ENCODE assay signal across 14 mouse cellular contexts in the genomic region with DNA sequence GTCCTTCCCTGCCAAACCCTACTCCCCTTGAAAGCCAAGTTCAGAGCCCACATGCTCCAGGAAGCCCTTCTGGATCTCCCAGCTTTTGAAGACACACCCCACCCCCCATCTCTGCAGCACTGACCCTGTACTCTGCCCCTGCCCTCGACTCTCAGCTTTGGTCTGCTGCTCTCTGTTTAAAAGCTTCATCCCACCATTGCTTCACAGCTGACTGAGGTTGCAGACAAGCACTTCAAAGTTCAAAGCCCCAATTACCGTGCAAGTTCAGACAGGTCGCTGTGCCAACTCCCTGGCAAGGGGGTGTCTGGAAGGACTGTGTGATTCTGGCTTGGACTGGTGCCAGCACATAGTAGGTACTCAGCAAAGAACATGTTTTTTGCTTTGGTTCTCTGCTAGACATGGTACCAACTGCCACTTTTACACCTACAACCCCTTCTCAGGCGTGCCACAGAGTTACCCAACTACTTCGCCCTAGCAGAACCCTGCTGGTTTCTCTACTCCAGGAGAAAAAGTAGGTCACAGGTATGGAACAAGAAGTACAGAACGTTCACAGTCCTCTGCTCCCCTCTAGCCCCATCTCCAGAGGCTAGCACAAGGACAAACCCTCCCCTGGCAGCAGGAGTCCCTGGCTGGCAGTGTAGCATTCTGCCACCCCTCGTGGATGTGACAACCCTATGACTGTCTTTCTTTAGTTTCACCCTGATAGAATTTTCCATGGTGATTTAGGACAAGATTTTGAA.
DNase-seq lines count a peak whose midpoint lies in the region; TF ChIP-seq lines count a peak whose summit lies in the region.
"Had no signal": no experiment of that assay in that cellular context is flagged by ENCODE, and none has a peak within 500 bp of the region (broad histone marks: within the 10 kb centered on the region; RNA-seq: fewer than 3 reads in every experiment).

No protein-coding gene starts in this region.

- no peak for TF ChIP-seq RAD21 in MEL (IDR thresholded peaks at IDR 0.05; ENCODE audit: low read depth, low read length)

- H3K36me3 ChIP-seq in MEL (ENCODE audit: control insufficient read depth in 1 of 2, insufficient read depth in 2 of 2, low read length in 2 of 2): no peaks in the 10 kb centered on the region
- H3K36me3 ChIP-seq: lung, embryonic 15.5 days had no signal

- DNase-seq in adrenal gland, postnatal 14 days: peak; percentile 68
- no peak for DNase-seq in adrenal gland, postnatal 36 days
- no peak for DNase-seq in left cerebral cortex, adult 2 months (ENCODE audit: extremely low spot score in 1 of 2, low spot score in 2 of 2)
- no peak for DNase-seq in left cerebral cortex, adult 11 months (ENCODE audit: low spot score)
- DNase-seq in MEL (ENCODE audit: low read depth, low spot score): no peak
- peak; percentile 63 for DNase-seq in kidney, postnatal 14 days
- no peak for DNase-seq in spleen, adult 18-20 months
- no peak for DNase-seq in spleen, postnatal 10 days (ENCODE audit: low spot score in 2 of 2)
- DNase-seq: cerebellum, adult 2 months; embryo, embryonic 11 days; gastrocnemius, adult 2 months had no signal

- intact Hi-C loops in left cerebral cortex, adult 2 months (cut with DNase I): loop anchor here (1.0 kb wide), 1 partner anchor 31 kb away; no protein-coding TSS in a partner anchor

- 0 out of 4 replicates have a peak, but pooled peaks cover 0 to 2% of the 10 kb centered on the region in 2 experiments for H3K4me1 ChIP-seq in MEL (ENCODE audit: control insufficient read depth in 1 of 2, insufficient read depth in 2 of 2, low read length in 2 of 2)

- no peak for TF ChIP-seq POLR2A in MEL (IDR thresholded peaks at IDR 0.05; ENCODE audit: control insufficient read depth in 1 of 2, insufficient read depth in 1 of 2, low read depth in 1 of 2, low read length in 2 of 2, poor library complexity in 1 of 2)

- no peak overlapping the region for H3K9ac ChIP-seq in MEL (ENCODE audit: control insufficient read depth, low read depth, low read length, poor library complexity, severe bottlenecking)
- H3K9ac ChIP-seq: hindbrain, embryonic 14.5 days; lung, embryonic 15.5 days had no signal

- no peak for TF ChIP-seq CTCF in left cerebral cortex, adult 2 months (IDR thresholded peaks at IDR 0.05)
- no peak for TF ChIP-seq CTCF in MEL (IDR thresholded peaks at IDR 0.05 in 2 of 3, conservative IDR thresholded peaks at IDR 0.05 in 1 of 3; ENCODE audit: control insufficient read depth in 1 of 3, insufficient read depth in 1 of 3, low read depth in 2 of 3, low read length in 3 of 3, poor library complexity in 1 of 3, severe bottlenecking in 1 of 3)

- no peaks in the 10 kb centered on the region for H3K9me3 ChIP-seq in MEL (replicated peaks; ENCODE audit: insufficient read depth, low read length)
- H3K9me3 ChIP-seq: lung, embryonic 15.5 days had no signal

- peak overlapping the region; percentile 68 for H3K27ac ChIP-seq in left cerebral cortex, adult 2 months
- no peak overlapping the region for H3K27ac ChIP-seq in MEL (ENCODE audit: control insufficient read depth, low read depth, low read length)
- H3K27ac ChIP-seq: gastrocnemius, adult 2 months; hindbrain, embryonic 14.5 days; lung, embryonic 15.5 days had no signal

- H3K4me3 ChIP-seq in left cerebral cortex, adult 2 months: no peak overlapping the region
- H3K4me3 ChIP-seq in MEL (ENCODE audit: control insufficient read depth in 1 of 2, insufficient read depth in 1 of 2, low read depth in 2 of 2, low read length in 2 of 2): no peak overlapping the region
- H3K4me3 ChIP-seq: erythroblast, embryonic 14.5 days; gastrocnemius, adult 2 months; lung, embryonic 15.5 days had no signal

- TF ChIP-seq EP300 in MEL (IDR thresholded peaks at IDR 0.05; ENCODE audit: low read depth in 1 of 2, low read length in 2 of 2): no peak

- no peaks in the 10 kb centered on the region for H3K27me3 ChIP-seq in MEL (ENCODE audit: control insufficient read depth in 1 of 2, insufficient read depth in 2 of 2, low read length in 2 of 2)
- H3K27me3 ChIP-seq: lung, embryonic 15.5 days had no signal

- H3K79me2 ChIP-seq in MEL (ENCODE audit: control insufficient read depth, insufficient read depth, low read length, poor library complexity): no peaks in the 10 kb centered on the region

TF ChIP-seq in MEL, 35 proteins besides CTCF, POLR2A, EP300 and RAD21:
- TF ChIP-seq E2F4 (IDR thresholded peaks at IDR 0.05; ENCODE audit: borderline replicate concordance, low read depth, low read length) (no peak), CHD2 (IDR thresholded peaks at IDR 0.05; ENCODE audit: low read length) (no peak), HCFC1 (IDR thresholded peaks at IDR 0.05; ENCODE audit: low read depth, low read length) (no peak), ZKSCAN1 (IDR thresholded peaks at IDR 0.05; ENCODE audit: low read depth, low read length) (peak; percentile 76; the same call in 1 of the 2 replicates)

Comparison
In these comparisons a context has a peak if more than half of its experiments do, and no peak if none do; other contexts are left out.
1. DNase-seq: peak in adrenal gland, postnatal 14 days (single experiment) and kidney, postnatal 14 days (single experiment); none in adrenal gland, postnatal 36 days (0 of 2), left cerebral cortex, adult 2 months (0 of 2), left cerebral cortex, adult 11 months (single experiment), MEL (single experiment), spleen, adult 18-20 months (0 of 2) and spleen, postnatal 10 days (0 of 2).